Mouse (Mus musculus) c-Kit-positive CD71-positive TER-119-negative erythroid progenitor cells, embryonic 14.5 days (primary cell): ENCODE measurements around the gene Kcnh3.
"Not testable (repeated sequence)": the region's sequence is repeated elsewhere in the genome, so short reads cannot be mapped to it uniquely, and the experiment has no call there.

Source experiments
- DNase-seq: peaks from one replicate; pipeline ENCODE4 v3.0.0-alpha.2; 2013; ENCODE audit warnings: low read depth

Gene Kcnh3

DNA sequence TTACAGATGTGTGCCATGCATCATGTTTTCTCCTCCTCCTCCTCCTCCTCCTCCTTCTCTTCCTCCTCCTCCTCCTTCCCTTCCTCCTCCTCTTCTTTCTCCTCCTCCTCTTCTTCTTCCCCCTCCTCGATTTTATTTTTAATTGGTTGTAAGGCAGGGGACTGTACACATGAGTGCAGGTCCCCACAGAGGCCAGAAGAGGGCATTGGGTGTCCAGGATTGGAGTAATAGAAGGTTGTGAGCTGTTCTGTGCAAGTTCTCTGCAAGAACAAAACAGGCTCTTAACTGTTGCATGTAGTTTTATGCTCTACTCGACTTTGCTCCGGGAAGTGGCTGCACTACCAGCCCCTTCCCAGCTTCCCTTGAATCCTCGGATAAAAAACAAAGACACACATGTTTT lies 15.5 kb downstream of the Kcnh3 start:
- no peak for DNase-seq

DNA sequence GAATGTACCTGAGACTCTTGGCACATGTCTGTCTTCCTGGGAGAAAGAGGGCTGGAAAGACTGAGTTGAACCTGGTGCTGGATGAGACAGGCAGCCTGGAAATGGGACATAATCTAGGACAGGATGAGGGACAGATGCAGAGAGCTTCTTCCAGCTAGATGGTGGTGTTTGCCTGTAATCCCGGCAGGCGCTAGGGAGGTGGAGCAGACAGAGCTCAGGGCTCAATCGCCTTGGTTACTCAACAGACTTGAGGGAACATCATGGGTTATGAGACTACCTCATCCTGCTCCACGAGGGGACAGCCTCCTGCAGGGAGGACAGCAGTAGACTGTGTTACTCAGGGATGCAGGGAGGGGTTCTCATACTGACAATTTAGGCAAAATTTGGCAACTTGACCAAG lies 16.6 kb downstream of the Kcnh3 start:
- DNase-seq, result no peak

DNA sequence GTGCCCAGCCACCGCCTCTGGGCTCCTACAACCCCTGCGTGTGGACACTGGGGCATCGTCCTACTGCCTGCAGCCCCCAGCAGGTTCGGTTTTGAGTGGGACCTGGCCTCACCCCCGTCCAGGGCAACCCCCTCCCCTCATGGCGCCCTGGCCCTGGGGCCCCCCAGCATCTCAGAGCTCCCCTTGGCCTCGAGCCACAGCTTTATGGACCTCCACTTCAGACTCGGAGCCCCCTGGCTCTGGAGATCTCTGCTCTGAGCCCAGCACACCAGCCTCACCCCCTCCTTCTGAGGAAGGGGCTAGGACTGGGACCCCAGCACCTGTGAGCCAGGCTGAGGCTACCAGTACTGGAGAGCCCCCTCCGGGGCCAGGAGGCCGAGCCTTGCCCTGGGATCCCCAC lies 17.4 kb downstream of the Kcnh3 start:
- DNase-seq, result no peak

DNA sequence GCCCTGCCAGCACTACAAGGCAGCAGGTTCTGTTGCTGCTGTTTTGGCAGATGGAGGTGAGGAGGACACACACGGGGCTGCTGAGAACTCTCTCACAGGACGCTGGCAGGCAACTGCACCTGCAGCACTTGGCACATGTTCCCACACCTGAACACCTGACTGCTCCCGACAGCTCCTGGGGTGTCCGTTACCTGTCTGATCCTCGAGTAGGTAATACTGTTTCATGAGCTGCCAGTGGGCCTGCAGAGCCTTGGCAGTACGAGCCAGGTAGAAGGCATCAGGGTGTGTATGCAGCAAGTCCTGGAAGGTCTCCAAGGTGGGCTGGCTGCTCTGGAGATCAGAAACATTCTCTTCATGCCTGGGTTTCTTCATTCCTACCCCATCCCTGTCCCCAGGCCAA lies 22.1 kb downstream of the Kcnh3 start:
- not testable (repeated sequence) for DNase-seq

DNA sequence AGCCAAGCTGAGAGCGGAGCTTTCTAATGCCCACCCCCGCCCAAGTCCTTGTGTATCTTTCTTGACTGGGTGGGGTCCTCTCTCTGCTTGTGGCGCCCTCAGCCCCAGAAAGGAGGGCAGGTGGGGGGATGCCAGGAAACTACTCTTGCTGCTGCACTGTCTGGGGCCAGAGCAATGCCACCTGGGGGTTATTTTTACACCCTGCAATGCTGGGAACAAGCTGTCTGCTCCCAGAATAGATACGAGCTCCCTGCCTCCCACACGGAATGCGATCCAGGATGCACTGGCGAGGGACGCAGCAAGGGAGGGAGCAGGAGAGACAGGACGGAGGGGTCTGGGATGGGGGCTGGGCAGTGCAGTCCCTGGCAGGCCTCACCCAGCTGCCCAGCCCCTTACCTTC lies 24.3 kb downstream of the Kcnh3 start:
- no peak for DNase-seq

DNA sequence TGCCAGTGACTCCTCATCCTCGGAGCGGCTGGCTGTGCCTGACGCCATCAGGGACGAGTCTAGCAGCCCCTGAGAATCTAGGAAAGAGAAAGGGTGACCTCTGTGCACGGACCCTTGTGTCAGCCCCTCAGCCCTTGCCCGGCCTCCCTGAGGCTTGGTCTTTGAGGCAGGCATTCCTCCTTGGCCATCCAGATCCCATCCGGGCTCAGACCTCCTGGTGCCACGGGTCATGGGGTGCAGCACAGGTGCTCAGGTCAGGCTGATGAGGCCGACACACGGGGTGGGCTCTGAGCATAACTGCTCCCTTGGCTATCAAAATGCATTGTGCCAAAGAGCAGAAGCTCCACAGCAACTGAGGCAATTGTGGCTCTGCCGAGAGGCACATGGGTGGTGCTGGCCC lies 25.3 kb downstream of the Kcnh3 start:
- DNase-seq, result no peak

DNA sequence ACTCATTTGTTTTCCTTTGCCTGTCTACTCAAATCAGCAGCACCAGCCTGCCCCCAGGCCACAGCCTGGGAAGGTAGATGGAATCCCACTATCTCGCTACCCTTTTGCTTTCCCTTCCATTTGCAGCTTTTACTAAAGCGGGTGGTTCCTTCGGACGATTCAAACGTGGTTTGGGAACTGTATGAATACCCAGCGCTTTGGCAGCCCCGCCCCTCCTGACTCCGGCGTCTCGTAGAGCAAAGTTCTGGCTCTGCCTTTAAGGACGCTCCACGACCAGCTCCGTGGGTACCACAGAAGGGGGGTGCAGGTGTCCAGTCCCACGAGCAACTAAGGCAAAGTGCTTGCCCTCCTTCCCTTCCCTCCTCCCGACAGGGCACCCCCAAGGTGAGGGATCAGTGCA lies 26.4 kb downstream of the Kcnh3 start:
- DNase-seq, result not testable (repeated sequence)

DNA sequence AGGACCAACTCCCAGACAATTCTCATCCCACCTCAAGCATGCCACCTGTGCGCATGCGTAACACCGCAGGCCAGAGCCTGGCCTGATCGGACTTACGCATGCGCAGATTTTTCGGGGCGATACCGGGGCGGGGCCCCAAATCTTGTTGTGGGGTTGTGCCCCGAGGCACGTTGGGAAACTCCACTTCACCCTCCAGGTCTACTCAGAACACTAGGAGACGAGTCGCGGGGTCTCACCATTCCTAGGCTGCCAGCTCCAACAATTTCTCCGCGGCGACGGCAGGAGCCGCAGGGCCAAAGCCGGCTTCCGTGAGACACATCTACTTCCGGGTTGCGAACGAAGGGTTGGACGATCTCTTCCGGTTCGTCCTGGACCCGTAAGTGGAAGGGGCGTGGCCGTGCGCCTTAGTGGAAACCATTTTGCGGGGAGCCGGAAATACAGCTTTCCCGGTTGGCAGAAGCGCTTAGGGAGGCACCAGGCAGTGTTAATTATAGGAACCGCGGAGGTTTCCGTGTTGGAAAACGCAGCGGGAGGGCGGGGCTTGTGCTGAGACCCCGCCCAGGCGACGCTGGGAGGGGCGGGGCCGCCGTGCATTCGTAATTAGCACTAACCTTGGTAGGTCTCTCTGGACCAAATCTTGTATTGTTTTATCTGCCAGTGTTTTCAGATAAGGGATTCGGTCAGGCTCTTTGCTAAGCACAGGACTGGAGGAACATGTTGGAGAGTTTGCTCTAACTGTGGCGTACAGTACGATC lies 27.1 kb downstream of the Kcnh3 start, which contains the start of gene Mcrs1:
Mcrs1 (minus strand) TSS at position 336 of the 755 bp plus-strand sequence.
- peak; percentile 97 for DNase-seq

DNA sequence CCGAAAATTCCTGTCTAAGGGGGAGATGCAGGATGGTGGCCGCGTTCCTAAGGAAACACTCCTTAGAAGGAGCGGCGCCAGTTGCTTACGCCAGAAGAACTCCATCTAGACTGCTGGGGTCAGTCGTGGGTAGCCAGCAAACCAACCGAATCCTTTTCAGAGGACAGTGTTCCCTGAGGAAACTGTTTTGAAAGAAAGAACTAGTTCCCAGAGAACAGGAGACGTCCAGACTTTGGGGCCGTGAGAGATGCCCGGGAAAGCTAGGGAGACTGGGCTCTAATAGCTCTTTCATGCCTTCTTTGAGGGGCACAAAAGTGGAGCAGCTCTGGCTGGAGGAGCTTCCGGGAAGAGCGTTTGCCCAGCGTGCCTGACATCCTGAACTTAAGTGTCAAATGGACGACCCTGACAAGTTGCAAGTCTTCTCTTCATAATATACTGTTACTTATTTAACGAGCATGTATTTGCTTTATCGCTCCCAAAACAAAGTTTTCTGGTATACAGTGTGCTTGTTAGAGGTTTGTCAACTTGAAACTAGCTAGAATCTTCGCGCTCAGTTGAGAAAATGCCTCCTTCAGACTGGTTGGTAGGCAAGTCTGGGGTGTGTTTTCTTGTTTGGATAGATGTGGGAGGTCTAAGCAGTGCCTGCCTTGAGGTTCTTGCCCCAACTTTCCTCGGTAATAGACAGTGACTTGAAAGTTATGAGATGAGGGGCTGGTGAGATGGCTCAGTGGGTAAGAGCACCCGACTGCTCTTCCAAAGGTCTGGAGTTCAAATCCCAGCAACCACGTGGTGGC lies 27.9 kb downstream of the Kcnh3 start:
- peak; percentile 20 for DNase-seq

DNA sequence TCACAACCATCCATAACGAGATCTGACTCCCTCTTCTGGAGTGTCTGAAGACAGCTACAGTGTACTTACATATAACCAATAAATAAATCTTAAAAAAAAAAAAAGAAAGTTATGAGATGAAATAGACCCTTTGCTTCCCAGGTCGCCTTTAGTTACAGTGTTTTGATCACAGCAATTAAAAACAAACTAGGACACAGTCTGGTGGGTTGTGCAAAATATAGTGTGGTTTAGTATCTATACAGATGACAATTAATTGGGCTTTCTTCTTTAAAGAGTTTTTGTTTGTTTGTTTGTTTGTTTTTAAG lies 28.5 kb downstream of the Kcnh3 start:
- DNase-seq, result not testable (repeated sequence)

DNA sequence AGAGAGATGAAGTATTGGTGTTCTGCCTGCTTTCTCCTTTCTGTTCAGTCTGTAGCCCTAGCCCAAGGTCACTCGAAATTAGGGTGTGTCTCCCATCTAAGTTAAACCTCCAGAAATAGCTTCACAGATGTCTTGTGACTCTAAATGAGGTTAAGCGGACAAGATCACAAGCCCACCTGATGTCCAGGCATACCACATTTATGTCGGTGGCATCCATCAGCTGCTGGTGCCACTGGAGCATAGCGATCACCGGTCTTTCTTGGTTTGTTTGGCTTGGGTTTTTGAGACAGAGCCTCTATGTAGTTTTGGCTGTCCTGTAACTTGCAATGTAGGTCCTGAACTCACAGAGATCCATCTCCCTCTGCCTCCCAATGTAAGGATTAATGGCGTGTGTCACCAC lies 29.1 kb downstream of the Kcnh3 start:
- no peak for DNase-seq

DNA sequence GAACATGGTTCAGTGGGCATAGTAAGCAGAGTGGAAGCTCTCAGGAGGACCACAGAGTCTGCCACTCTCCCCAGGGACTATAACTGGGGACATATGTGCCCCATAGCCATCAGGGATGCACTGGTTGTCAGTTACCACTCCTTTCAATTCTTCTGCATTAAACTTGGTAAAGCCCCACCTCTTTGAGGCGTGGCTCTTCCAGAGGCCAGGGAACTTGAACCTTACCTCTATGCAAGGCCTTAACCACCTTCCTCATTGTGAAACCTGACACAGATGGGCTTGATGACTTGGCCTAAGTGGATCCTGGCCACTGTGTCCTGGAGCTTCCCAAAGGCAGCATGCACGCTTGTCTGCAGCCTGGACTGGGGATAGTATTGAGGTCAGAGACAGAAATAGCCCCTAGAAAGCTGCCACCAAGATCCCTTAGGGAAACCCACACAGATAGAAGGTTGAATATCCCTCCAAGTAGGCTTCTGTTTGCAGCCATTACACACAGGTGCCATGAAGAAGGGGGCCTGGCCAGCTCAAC lies 29.9 kb downstream of the Kcnh3 start:
- DNase-seq, result no peak

DNA sequence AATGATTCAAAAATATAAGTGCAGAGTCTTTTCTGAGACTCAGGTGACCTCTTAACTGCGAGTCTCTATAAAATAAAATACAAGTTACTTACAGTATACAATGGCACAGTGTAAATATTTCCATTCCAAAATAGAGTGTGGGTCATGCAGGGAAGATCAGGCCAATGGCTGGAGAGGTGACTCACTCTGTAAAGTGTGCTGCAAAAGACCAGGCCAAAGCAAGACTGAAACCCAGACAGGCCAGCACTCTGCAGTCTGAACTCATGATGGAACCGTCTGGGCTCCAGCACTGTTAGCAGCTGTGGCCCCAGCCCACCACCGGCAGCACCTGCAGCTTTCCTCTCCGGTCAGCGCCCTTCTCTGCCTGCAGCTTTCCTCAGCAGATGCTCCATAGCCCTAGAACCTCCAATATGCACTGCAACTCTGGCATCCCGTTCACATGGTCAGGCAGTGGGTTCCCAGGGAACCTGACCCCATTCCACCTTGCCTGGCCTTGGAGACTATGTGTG lies 30.6 kb downstream of the Kcnh3 start:
- no peak for DNase-seq

DNA sequence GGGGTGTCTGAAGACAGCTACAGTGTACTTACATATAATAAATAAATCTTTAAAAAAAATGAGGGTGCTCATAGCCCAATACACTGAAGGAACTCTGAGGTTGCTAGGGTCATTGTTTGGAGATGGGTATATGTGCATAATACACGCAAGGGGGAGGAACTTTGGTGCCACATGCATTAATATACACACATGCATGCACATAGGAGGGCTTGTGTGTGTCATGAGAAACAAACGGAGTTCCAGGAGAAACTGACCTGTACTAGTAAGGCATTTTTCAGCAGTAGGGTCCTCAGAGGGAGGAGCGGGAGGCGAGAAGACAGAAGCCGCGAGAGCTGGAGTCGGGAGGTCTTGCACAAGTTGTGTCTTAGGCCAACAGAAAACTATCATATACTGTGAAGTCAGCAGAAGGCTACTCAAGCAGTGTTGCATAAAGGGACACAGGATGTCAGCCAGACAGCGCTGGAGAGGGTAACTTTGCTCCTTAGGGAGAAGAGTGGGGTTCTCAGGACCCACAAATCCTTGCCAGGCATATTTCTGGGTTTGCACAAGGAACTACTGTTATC lies 34.6 kb downstream of the Kcnh3 start:
- DNase-seq, result no peak

DNA sequence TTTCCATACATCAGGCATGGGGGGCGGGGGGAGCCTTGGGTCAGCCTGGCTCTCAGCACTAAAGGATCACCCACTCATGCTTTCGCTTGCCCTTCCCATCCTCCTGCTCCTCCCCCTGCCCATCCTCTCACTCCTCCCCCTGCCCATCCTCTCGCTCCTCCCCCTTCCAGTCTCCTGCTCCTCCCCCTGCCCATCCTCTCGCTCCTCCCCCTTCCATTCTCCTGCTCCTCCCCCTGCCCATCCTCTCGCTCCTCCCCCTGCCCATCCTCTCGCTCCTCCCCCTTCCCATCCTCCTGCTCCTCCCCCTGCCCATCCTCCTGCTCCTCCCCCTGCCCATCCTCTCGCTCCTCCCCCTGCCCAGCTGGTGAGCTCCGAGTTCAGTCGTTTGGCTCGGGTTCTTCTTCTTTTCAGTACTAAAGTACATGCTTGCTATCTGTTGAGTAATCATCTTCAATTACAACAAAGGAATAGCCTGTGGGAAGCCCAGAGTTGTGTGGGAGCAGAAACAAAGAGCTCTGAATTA lies 35.1 kb downstream of the Kcnh3 start:
- peak; percentile 49 for DNase-seq

DNA sequence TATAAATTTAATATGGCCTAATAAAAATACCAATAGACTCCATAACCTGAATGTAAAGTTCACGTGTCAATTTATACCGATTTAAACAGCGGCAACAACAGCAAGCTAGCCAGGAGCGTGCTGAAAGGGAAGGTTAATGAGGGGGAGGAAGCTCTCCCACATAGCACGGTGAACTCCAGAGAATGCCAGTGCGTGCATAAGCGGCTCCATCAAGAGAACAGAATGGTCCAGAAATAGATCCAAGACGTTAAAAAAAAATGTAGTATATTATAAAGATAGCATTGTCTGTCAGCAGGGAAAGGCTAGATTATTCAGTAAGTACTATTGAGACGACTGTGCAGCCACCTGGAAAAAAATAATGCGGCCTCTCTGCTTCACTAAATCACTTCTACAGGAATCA lies 38.0 kb downstream of the Kcnh3 start:
- DNase-seq, result no peak

DNA sequence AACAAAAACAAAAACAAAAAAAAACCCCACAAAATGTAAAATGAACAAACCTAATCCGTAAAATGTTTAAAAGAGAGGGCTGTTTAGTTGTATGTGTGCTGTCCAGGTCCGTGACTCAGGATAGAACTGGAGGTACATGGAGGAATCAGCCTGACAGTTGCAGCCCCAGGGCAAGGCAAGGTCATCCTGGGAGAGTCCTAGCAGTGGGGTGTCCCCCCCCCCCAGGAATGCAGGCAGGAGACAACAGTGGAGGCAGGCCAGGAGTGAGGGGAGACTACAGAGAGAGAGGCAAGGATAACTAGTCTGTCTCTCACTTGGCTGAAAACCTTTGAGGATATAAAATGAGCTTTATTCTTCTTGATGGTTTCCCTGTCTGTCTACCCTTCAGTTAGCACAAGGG lies 39.7 kb downstream of the Kcnh3 start:
- no peak for DNase-seq

DNA sequence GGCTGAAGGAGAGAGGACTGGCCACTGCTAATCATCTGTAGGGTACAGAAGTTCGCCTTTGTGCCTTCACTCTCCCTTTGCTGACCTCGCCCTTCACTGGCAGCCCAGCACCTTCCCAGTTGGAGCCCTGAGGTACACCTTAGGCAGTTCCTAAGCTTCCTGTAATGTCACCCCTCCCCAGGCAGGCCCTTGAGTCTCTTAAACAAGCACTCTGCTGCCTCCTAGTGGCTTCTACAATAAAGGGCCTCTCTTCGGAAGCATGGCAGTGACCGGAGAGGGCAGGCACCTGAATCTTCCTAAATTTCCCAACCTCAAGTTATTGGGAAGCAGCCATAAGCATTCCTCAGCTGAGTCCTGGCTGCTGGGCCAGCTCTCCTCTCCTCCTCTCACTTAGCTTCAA lies 41.0 kb downstream of the Kcnh3 start:
- peak; percentile 67 for DNase-seq

DNA sequence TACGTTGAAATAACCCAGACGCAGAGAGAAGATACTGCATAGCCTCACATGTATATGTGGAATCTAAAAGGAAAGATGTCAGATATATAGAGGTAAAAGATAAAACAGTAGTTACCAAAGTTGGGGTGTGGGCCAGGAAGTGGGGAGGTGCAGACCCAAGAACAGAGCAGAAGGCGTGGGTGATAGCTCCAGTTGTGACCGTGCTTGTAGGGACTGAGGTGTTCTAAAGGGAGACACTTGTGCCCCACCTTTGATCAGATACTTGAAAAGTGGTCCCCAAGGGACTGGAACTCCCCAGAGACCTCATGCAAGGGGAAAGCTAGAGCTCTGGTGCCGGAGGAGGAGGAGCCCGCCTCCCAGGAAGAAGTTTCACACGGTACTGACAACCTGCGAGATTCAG lies 51.4 kb downstream of the Kcnh3 start:
- no peak for DNase-seq

DNA sequence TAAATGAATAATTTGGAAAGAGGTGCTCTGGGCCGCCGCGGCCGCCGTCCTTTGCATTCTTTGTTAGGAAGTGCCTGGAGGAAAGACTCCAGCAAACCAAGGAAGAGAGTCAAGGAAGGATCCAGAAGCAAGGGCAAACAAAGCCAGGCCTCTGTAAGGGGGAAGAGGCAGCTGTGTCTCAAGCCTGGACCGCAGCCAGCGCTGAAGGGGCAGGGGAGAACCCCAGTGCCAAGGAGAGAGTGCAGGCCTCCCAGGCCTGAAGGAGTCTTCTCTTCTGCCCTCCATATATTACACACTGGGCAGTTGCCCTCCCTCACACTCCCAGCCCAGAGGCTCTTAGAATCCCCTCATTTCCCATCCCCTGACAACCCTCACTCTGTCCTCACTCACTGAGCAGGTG lies 53.6 kb downstream of the Kcnh3 start:
- DNase-seq, result no peak

DNA sequence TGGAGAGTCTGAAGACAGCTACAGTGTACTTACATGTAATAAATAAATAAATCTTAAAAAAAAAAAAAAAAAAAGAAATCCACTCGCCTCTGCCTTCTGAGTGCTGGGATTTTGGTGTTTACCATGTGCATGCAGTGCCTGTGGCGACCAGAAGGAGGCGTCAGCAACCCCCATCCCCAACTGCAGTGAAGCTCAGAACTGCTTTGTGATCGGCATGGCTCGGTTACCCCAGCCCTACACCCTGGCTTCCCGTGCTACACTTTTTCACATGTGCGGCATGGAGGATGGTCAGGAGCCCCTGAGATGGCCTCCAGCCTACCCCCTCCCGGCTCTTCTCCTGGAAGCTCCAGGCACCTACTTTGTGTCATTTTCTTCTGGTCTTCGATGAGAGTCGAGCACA lies 58.8 kb downstream of the Kcnh3 start:
- no peak for DNase-seq

DNA sequence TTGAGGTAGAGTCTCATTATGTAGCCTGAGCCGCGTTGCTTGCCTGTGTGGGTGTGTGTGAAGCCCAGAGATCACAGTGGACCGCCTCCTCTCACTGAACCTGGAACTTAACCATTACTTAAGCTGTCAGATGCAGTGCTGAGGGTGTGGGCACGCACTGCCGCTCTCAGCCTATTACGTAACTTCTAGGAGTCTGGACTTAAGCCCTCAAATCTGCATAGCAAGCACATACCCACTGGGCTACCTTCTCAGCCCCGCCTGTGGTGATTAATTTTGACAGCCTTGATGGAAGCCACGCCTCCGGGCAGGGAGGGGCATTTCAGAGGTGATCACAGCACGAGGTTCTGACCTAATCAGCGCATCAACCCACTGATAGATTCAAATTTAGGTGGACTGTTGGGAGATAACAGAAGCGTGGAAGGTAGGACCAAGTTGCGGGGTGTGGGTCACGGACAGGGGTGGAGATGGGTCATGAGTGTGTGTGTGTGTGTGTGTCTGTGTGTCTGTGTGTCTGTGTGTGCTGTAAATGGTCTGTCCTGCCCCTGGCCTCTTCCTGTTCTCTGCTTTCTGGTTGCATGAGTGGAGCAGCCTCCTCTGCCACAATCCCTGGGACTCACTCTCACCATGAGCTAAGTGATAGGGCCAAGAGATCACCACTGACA lies 60.0 kb downstream of the Kcnh3 start:
- peak; percentile 65 for DNase-seq
